Mouse (Mus musculus) spleen, postnatal 14 days (tissue): ENCODE measurements around the gene Fkbp4.
A peak's percentile ranks its signal among the peaks of the same experiment; 100 is the strongest.

Experiments
- DNase-seq, 2 experiments: peaks; one replicate each; pipeline ENCODE4 v3.0.0; 2021 to 2022; ENCODE audit warnings: low spot score in 2 of 2

The Fkbp4 gene

GRCm38 (mm10) chr6:128437288-128437687 is 1.2 kb downstream of the Fkbp4 start:
- DNase-seq, result no peak

GRCm38 (mm10) chr6:128436356-128437005 is 2.0 kb downstream of the Fkbp4 start:
- no peak for DNase-seq

GRCm38 (mm10) chr6:128435474-128435873 is 3.0 kb downstream of the Fkbp4 start:
- peak in 1 of 2 experiments; percentile 31 for DNase-seq

GRCm38 (mm10) chr6:128433566-128433965 is 4.9 kb downstream of the Fkbp4 start:
- no peak for DNase-seq

- DNase-seq, result no peak
Observed at GRCm38 (mm10) chr6:128432356-128432915, 6.0 kb downstream of the Fkbp4 start.

GRCm38 (mm10) chr6:128429826-128430225 is 8.7 kb downstream of the Fkbp4 start:
- no peak for DNase-seq

GRCm38 (mm10) chr6:128429300-128429699 is 9.2 kb downstream of the Fkbp4 start:
- no peak for DNase-seq

GRCm38 (mm10) chr6:128427571-128427970 is 10.9 kb downstream of the Fkbp4 start:
- DNase-seq, result no peak

GRCm38 (mm10) chr6:128425046-128425445 is 13.4 kb downstream of the Fkbp4 start:
- no peak for DNase-seq

- DNase-seq, result peak; percentile 89 to 90
Observed at GRCm38 (mm10) chr6:128424269-128425019, 14.0 kb downstream of the Fkbp4 start, which contains the start of gene Itfg2. Itfg2 (minus strand) TSS chr6:128424931.

- no peak for DNase-seq
Observed at GRCm38 (mm10) chr6:128423496-128424268, 14.8 kb downstream of the Fkbp4 start.

GRCm38 (mm10) chr6:128421480-128421879 is 17.0 kb downstream of the Fkbp4 start:
- DNase-seq, result no peak

GRCm38 (mm10) chr6:128421036-128421435 is 17.4 kb downstream of the Fkbp4 start:
- no peak for DNase-seq

GRCm38 (mm10) chr6:128418076-128418475 is 20.4 kb downstream of the Fkbp4 start:
- DNase-seq, result no peak

GRCm38 (mm10) chr6:128416169-128416568 is 22.3 kb downstream of the Fkbp4 start:
- DNase-seq, result no peak

- DNase-seq, result peak; percentile 55 to 70
Observed at GRCm38 (mm10) chr6:128411115-128411514, 27.4 kb downstream of the Fkbp4 start.

GRCm38 (mm10) chr6:128410305-128410704 is 28.2 kb downstream of the Fkbp4 start:
- no peak for DNase-seq

- no peak for DNase-seq
Observed at GRCm38 (mm10) chr6:128408544-128409125, 29.8 kb downstream of the Fkbp4 start.

- DNase-seq, result no peak
Observed at GRCm38 (mm10) chr6:128404708-128405107, 33.8 kb downstream of the Fkbp4 start.

GRCm38 (mm10) chr6:128399421-128400185 is 38.9 kb downstream of the Fkbp4 start:
- DNase-seq, result no peak

- DNase-seq, result no peak
Observed at GRCm38 (mm10) chr6:128398996-128399395, 39.5 kb downstream of the Fkbp4 start, which contains the start of gene Nrip2. Nrip2 (plus strand) TSS chr6:128399296.
